Mouse (Mus musculus) adrenal gland, postnatal 25 days (tissue): ENCODE data around the gene 4930438A08Rik. TPM values are rescaled to one million over a fixed set of nuclear protein-coding genes. Genes with fewer than 3 reads are reported as not detected.

Experiments
- DNase-seq: peaks from one replicate; pipeline ENCODE4 v3.0.0; 2021; ENCODE audit warnings: mixed read lengths
- total RNA-seq: library from RNA; stranded (reverse); gene quantifications from 2 replicates; pipeline ENCODE4 v1.2.3, GENCODE M21; 2021

4930438A08Rik gene
- total RNA-seq, 1 experiment from 2014 or later = not detected

DNA sequence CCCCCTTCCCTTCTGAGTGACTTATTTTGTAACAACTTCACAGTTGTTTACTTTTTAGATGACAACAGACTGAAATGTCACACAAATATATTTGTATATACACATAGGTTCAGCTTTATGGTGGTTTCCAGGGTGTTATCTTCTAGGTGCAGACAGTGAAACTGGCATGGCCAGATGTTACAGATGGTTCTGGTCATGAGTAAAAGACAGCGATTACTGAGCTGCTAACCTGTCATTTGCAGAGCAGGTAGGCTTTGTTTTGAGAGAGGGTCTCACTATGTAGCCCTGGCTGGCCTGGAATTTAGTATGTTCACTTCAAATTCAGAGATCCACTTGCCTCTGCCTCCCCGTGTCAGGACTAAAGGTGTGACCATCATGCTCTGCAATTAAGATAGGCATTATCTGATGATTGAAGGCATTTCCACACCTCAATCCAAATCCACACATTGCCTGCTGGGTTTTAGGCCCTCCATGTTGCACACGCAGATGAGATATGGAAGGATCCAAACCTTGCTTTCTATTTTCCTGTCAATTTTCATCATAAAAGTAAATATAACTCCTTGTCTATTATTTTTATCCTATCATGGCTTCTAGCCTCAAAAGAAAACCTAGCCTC, 50.1 kb downstream of the 4930438A08Rik start:
- no peak for DNase-seq

DNA sequence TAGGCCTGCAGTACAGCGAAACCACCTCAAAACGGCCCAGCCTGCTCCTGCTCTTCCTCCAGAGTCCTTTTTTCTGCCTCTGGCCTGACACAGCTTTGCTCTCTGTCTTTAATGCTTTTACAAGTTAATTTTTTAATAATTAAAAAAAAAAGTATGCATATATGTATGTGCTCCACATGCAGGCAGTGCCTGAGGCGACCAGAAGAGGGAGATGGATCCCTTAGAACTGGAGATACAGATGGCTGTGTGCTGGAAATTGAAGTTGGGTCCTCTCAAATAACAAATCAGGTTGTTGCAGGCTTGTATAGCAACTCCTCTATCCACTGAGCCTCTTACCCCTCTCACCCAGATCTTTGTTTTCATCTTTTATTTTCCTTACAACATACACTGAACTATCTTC, 52.2 kb downstream of the 4930438A08Rik start:
- DNase-seq = no peak

DNA sequence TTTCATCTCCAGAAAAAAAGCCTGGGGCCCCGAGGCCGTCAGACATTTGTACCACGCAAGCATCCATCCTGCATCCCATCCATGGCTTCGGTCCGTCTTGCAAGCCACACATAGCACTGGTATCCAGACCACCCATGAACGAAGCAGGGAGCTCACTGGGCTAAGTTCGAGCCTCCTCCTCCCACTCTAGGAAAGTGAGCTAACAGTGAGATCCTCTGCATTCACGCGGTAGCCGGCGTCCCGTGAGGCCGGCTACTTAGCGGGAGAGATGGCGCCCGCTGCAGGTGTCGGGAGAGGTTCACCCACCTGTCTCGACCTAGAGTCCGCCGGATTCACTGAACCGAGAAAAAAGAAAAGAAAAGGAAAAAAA, 55.3 kb downstream of the 4930438A08Rik start:
- DNase-seq = no peak

DNA sequence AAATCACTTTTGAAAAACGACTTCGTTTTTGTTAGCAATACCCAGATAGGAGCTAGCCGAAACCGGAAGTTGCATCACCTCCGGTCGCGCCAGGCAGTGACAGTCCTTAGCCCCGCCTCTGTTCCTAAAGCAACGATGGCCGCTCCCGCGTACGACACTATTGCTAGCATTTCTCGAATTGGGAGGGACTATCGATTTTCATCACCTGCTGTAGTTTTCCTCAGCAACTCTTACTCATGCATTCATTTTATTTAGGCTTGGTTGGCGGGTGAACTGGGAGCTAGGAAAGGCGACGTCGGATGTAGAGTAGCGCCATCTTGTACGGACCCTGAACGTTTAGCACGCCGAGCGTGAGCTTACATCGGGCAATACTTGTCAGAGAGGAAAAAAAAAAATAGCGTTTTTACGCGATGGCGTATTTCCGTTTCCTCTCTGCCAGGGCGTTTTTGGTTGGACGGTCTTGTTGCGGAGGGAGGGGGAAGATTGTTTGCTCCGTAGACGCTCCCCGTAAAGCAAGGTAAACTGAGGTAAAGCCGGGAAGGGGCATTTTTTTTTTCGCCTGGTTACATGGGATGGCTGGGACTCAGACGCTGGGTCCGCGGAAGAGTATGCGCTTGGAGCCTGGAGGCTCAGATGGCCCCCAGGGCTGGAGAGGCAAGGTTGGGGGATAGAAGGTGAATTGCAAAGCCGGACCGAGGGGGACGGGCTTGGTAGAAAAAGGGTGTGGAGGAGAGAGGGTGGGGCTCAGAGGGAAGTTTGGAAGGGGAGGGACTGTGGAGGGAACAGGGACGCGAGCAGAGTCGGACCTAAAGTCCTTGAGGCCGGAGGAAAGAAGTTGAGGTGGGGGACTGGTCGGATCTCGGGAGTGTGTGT, 55.9 kb downstream of the 4930438A08Rik start, which contains the start of the genes Zfp672 and Sh3bp5l:
Zfp672 (minus strand) TSS at position 64 of the 873 bp plus-strand sequence.
Sh3bp5l (plus strand) TSS at position 449 of the 873 bp plus-strand sequence.
- peak; percentile 86 for DNase-seq

DNA sequence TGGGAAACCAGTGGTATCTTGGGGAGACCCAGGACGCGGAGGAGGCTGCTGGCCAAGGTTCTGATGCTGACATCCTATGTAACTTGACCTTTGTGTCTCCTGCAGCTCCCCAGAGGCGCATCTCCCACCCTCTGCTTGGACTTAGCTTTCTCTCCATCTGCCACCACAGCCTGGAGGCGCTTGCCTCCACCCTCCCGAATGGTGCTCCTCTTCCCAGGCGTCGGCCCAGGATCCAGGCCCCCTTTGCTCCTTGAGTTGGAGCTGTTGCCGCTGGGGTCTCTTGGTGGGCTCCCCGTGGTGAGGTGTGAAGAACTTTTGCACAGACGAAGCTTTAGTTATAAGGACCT, 56.5 kb downstream of the 4930438A08Rik start:
- no peak for DNase-seq

DNA sequence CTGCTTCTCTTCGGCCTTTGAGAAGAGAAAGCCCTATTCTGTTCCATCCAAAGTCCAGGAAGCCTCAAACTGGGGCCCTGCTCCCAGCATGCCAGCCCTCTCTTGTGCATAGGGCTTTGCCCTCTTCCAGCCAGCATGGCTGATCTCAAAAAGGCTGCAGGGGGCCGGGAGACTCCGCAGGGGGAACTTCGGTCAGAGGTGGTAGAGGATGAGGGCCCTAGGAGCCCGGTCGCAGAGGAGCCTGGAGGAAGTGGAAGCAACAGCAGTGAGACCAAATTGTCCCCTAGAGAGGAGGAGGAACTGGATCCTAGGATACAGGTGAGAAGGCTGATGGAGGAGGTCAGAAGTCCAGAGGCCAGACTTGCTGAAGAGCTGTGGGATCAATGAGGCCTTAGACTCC, 56.9 kb downstream of the 4930438A08Rik start:
- DNase-seq = no peak

DNA sequence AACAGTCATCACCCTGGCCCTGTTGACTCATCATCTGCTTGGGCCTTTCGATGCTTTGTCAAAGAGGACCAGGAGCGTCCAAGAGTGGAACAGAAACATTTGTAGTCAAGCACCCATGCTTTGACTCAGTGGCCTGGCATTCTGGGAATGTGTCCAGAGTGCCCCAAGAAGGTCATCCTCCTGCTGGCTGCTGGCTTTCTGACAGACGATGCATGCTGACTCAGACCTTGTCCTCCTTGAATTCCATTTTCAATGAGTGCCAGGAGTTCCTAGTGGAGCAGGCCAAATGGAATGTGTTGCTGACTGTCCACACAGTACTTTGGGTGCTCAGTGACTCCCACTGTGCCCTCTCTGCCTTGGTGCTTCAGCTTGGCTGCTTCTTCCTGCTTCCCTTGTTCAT, 60.1 kb downstream of the 4930438A08Rik start:
- peak; percentile 80 for DNase-seq

Other genes with a start within 250 kb of the 4930438A08Rik start
- 1.0 and 1.7 TPM in 2 replicates for gene Gm12248, start 181.7 kb upstream of the 4930438A08Rik start, total RNA-seq
- 54.1 and 65.5 TPM in 2 replicates for gene Cnot8, start 170.6 kb upstream of the 4930438A08Rik start, total RNA-seq
- gene Gemin5, start 106.3 kb upstream of the 4930438A08Rik start, total RNA-seq = 23.3 and 26.5 TPM in 2 replicates
- 70.7 and 72.0 TPM in 2 replicates for gene Mrpl22, start 103.1 kb upstream of the 4930438A08Rik start, total RNA-seq
- gene Igtp, start 75.2 kb upstream of the 4930438A08Rik start, total RNA-seq = 8.8 and 11.8 TPM in 2 replicates
- gene Irgm2, start 75.2 kb upstream of the 4930438A08Rik start, total RNA-seq = 10.6 and 14.0 TPM in 2 replicates
- 14.4 and 17.3 TPM in 2 replicates for gene Zfp692, start 32.3 kb downstream of the 4930438A08Rik start, total RNA-seq
- 53.1 and 53.4 TPM in 2 replicates for gene Zfp672, start 55.5 kb downstream of the 4930438A08Rik start, total RNA-seq
- 41.7 and 64.5 TPM in 2 replicates for gene Sh3bp5l, start 55.9 kb downstream of the 4930438A08Rik start, total RNA-seq
- gene Lypd8, start 104.2 kb downstream of the 4930438A08Rik start, total RNA-seq = not detected in 2 replicates
- not detected in 2 replicates for gene 1810065E05Rik, start 146.3 kb downstream of the 4930438A08Rik start, total RNA-seq
- not detected in 2 replicates for gene Gm12253, start 157.8 kb downstream of the 4930438A08Rik start, total RNA-seq
- not detected in 2 replicates for gene Lypd9, start 178.1 kb downstream of the 4930438A08Rik start, total RNA-seq
- gene Olfr30, start 187.5 kb downstream of the 4930438A08Rik start, total RNA-seq = not detected in 2 replicates
- not detected in 2 replicates for gene Olfr332, start 217.8 kb downstream of the 4930438A08Rik start, total RNA-seq
- not detected in 2 replicates for gene Olfr331, start 227.8 kb downstream of the 4930438A08Rik start, total RNA-seq